Mouse (Mus musculus): ENCODE results near the gene Taar7a.

The Taar7a gene

GRCm38 (mm10) chr10:23949508-23950005 is 43.7 kb downstream of the Taar7a start, which contains the start of gene Taar3:
Taar3 (plus strand) TSS chr10:23949558.
- ATAC-seq (ENCODE audit: insufficient number of reproducible peaks, low FRiP score, low TSS enrichment) = no peak

- ATAC-seq (ENCODE audit: insufficient number of reproducible peaks, low FRiP score, low TSS enrichment) = no peak
Observed at GRCm38 (mm10) chr10:23948026-23948425, 45.3 kb downstream of the Taar7a start.

DNA sequence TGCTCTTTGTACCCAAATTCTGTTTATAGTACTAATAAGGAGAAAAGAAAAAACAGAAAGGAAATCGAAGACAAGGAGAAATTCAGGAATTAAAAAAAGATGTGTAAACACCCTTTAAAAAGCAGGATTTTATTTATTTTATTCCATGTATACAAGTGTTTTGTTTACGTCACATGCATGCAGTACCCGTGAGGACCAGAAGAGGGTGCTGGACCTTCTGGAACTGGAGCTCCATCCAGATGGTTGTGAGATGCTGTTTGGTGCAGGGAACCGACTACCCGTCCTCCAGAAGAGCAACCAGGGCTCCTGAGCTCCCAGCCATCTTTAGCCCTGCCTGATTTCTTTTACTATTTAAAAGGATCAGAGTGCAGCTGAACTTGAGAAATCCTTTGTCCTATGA is 50.8 kb downstream of the Taar7a start:
- ATAC-seq (ENCODE audit: insufficient number of reproducible peaks, low FRiP score, low TSS enrichment) = no peak
